Mouse (Mus musculus) brain, adult 10 weeks (tissue): ENCODE data around the gene Sec22c. TPM values are rescaled to one million over a fixed set of nuclear protein-coding genes. Genes with fewer than 3 reads are reported as not detected.

Source experiments
- polyA plus RNA-seq: library from polyadenylated mRNA; stranded (reverse); fragments of 350-450 nt; fragmentation: Illumina TruSeq; extraction: RNeasy Lipid Tissue Mini Kit (QIAGEN cat#74804); gene quantifications from one replicate; pipeline ENCODE4 v1.2.3, GENCODE M21; 2015; ENCODE audit warnings: low read depth, low replicate concordance

Sec22c gene
- 21.1 TPM for polyA plus RNA-seq

DNA sequence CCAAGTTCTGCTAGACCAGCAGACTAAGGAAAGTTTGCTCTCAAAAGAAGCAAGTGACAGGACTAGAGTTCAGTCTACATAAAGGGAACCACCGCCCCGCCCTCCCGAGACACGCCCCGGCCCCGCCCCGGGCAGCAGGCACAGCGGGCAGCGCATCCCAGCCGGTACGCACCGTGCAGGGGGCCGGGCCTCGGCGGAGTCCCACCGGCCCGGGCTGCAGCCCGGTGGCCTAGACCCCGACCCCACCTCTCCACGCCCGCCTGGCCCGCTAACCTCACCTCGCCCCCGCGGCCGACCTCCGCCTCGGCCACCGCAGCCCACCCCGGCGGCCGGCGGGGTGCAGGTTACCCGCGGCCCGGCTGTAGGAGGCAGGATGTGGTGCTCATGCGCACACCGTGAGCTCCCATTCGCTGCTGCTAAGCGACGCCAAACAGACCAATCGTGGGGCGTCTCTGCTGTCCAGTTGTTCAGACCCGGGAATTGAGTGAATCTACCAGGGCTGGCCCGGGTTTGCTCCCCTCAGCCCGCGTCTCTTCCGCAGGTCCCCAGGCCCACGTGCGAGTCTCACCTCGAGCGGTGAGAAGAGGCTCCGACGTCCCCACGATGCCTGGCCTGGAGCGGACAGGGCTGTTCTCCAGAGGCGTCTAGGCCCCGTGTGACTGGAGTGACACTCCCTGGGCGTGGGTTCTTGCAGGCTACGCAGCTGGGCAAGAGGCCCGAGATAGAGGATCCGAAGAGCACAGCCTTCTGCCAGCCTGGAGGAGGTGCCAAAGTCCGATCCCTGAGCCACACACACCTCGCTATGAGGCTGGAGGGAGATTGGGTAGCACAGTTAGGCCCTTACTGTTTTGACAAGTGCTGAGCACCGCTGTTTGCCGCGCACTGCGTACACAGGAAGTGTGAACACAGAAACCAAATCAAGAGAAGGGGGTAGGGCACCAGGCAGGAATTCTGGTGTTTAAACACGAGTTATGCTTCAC, at the start of gene Sec22c:
Sec22c (minus strand) TSS at position 845 of the 980 bp plus-strand sequence.

DNA sequence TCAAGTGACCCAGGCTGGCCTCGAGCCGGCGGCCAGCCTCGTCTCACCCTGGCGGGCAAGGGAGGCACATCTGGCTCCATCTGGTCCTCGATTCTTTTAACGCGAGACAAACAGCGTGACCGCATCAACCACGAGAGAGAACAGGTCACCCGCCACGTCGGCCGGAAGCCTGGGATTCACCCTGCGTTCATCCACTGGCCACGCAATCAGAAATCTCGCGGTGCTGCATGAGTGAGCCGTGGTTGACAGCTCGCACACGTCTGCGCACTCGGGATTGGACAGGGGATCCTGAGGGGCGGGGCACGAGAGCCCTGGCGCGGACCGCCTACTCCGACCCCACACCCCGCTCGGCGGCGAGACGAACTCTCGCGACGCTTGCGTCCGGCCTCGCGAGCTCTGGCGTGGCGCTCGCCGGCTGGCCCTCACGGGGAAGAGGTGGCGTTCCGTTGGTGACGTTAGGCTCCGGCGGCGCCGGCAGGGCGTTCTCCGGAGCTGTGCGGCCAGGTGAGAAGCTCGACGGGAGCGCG, 13.6 kb upstream of the Sec22c start, which contains the start of gene Nktr:
Nktr (plus strand) TSS at position 378 of the 527 bp plus-strand sequence.

GRCm38 (mm10) chr9:121709898-121710583, 4.8 kb upstream of the Sec22c start, which contains the start of gene Ss18l2:
TSS of gene Ss18l2 (plus strand) at chr9:121710329.

GRCm38 (mm10) chr9:121642401-121643181, 62.7 kb downstream of the Sec22c start, which contains the start of gene Vipr1:
TSS of gene Vipr1 (plus strand) at chr9:121642716.

GRCm38 (mm10) chr9:121642001-121642400, 63.3 kb downstream of the Sec22c start, which contains the start of gene Lyzl4:
TSS of gene Lyzl4 (minus strand) at chr9:121642096.

Other genes starting within 250 kb of the Sec22c start
- gene Cck, start 209.8 kb downstream of the Sec22c start, polyA plus RNA-seq: 748 TPM
- 1.0 TPM for gene Lyzl4, start 63.4 kb downstream of the Sec22c start, polyA plus RNA-seq
- 18.4 TPM for gene Vipr1, start 62.8 kb downstream of the Sec22c start, polyA plus RNA-seq
- 153 TPM for gene Ss18l2, start 4.8 kb upstream of the Sec22c start, polyA plus RNA-seq
- 73.3 TPM for gene Nktr, start 13.7 kb upstream of the Sec22c start, polyA plus RNA-seq
- gene Zfp651, start 53.8 kb upstream of the Sec22c start, polyA plus RNA-seq: 67.7 TPM
- gene Klhl40, start 72.1 kb upstream of the Sec22c start, polyA plus RNA-seq: 4.7 TPM
- 12.9 TPM for gene Hhatl, start 87.0 kb upstream of the Sec22c start, polyA plus RNA-seq
- gene Ccdc13, start 134.0 kb upstream of the Sec22c start, polyA plus RNA-seq: 12.7 TPM
- gene Higd1a, start 152.9 kb upstream of the Sec22c start, polyA plus RNA-seq: 133 TPM
- 4.1 TPM for gene Ackr2, start 192.9 kb upstream of the Sec22c start, polyA plus RNA-seq
- not detected for gene Cyp8b1, start 210.8 kb upstream of the Sec22c start, polyA plus RNA-seq
- gene Fam198a, start 245.5 kb upstream of the Sec22c start, polyA plus RNA-seq: 4.8 TPM